In genomic region chr16:28564075-28564715, GRCm38 (mm10) we compare ENCODE assay signal across 9 mouse cellular contexts.
DNase-seq lines count a peak whose midpoint lies in the region; ATAC-seq and TF ChIP-seq lines count a peak whose summit lies in the region.
"Had no signal": no experiment of that assay in that cellular context is flagged by ENCODE, and none has a peak within 500 bp of the region (broad histone marks: within the 10 kb centered on the region; RNA-seq: fewer than 3 reads in every experiment).

No protein-coding gene starts in this region.

- peaks cover 33% of the 10 kb centered on the region for H3K27me3 ChIP-seq in lung, embryonic 15.5 days
- H3K27me3 ChIP-seq in forebrain, postnatal 0 days (ENCODE audit: insufficient read depth, low read length), result peaks cover 9% of the 10 kb centered on the region; the same call in 1 of the 2 replicates

- peak overlapping the region; percentile 96 for H3K4me2 ChIP-seq in lung, embryonic 15.5 days
- H3K4me2 ChIP-seq in forebrain, postnatal 0 days (ENCODE audit: low read depth), result peak overlapping the region; percentile 87

- H3K4me1 ChIP-seq in lung, embryonic 15.5 days, result peaks cover 11% of the 10 kb centered on the region; the same call in 1 of the 2 replicates
- no peaks in the 10 kb centered on the region for H3K4me1 ChIP-seq in forebrain, postnatal 0 days (ENCODE audit: insufficient read depth)

- no peak overlapping the region for H3K9ac ChIP-seq in lung, embryonic 15.5 days
- peak overlapping the region; percentile 54 for H3K9ac ChIP-seq in forebrain, postnatal 0 days

- ATAC-seq in lung, embryonic 15.5 days (ENCODE audit: borderline replicate concordance, extremely low read depth, low FRiP score, low TSS enrichment), result peak; percentile 72
- peak; percentile 70 for ATAC-seq in forebrain, postnatal 0 days

- no peak overlapping the region for H3K27ac ChIP-seq in lung, embryonic 15.5 days
- H3K27ac ChIP-seq in forebrain, postnatal 0 days (ENCODE audit: low read depth, low read length), result no peak overlapping the region

- H3K9me3 ChIP-seq in lung, embryonic 15.5 days, result no peaks in the 10 kb centered on the region
- H3K9me3 ChIP-seq in forebrain, postnatal 0 days (ENCODE audit: low read length), result no peaks in the 10 kb centered on the region

- under 1% methylated on average over 45 of the region's 45 CpGs for WGBS in lung, embryonic 15.5 days
- WGBS in forebrain, postnatal 0 days, result 4% methylated on average over 45 of the region's 45 CpGs

- no peak for TF ChIP-seq CTCF in forebrain, postnatal 0 days (IDR thresholded peaks at IDR 0.05; ENCODE audit: low read depth)

- no peaks in the 10 kb centered on the region for H3K36me3 ChIP-seq in lung, embryonic 15.5 days
- no peaks in the 10 kb centered on the region for H3K36me3 ChIP-seq in forebrain, postnatal 0 days (ENCODE audit: insufficient read depth)

- DNase-seq in lung, postnatal 25 days (ENCODE audit: low spot score), result no peak
- peak; percentile 41 for DNase-seq in c-Kit-positive CD71-negative TER-119-negative erythroid progenitor cells, embryonic 14.5 days (ENCODE audit: low read depth)
- peak; percentile 41 for DNase-seq in forebrain, postnatal 0 days
- DNase-seq in kidney, adult 9 months, result peak; percentile 43
- peak; percentile 9 for DNase-seq in lung, postnatal 36 days
- peak; percentile 22 to 23 for DNase-seq in right cerebral cortex, postnatal 36 days (ENCODE audit: low spot score in 2 of 2)
- DNase-seq in thymus, postnatal 10 days (ENCODE audit: low spot score in 2 of 2), result no peak

- H3K4me3 ChIP-seq in lung, embryonic 15.5 days, result peak overlapping the region; percentile 49
- H3K4me3 ChIP-seq in forebrain, postnatal 0 days (ENCODE audit: low read depth, low read length), result peak overlapping the region; percentile 73
- H3K4me3 ChIP-seq: erythroblast, embryonic 14.5 days had no signal

Comparison
In these comparisons a context has a peak if more than half of its experiments do, and no peak if none do; other contexts are left out.
1. DNase-seq: peak in c-Kit-positive CD71-negative TER-119-negative erythroid progenitor cells, embryonic 14.5 days (single experiment), forebrain, postnatal 0 days (single experiment), kidney, adult 9 months (single experiment), lung, postnatal 36 days (single experiment) and right cerebral cortex, postnatal 36 days (2 of 2); none in lung, postnatal 25 days (single experiment) and thymus, postnatal 10 days (0 of 2).